11 mouse cellular contexts compared by ENCODE assay signal in genomic region chr11:55069023-55069422, GRCm38 (mm10). TPM values are rescaled to one million over a fixed set of nuclear protein-coding genes. Genes with fewer than 3 reads are reported as not detected.
A peak's percentile ranks its signal among the peaks of the same experiment; 100 is the strongest.
DNase-seq lines count a peak whose midpoint lies in the region; ATAC-seq and TF ChIP-seq lines count a peak whose summit lies in the region.
"Had no signal": no experiment of that assay in that cellular context is flagged by ENCODE, and none has a peak within 500 bp of the region (broad histone marks: within the 10 kb centered on the region; RNA-seq: fewer than 3 reads in every experiment).

No protein-coding gene starts in this region.

- no peak overlapping the region for H3K4me3 ChIP-seq in gastrocnemius, adult 2 months
- no peak overlapping the region for H3K4me3 ChIP-seq in midbrain, embryonic 14.5 days (replicated peaks; ENCODE audit: low read depth, low read length)
- no peak overlapping the region for H3K4me3 ChIP-seq in midbrain, embryonic 11.5 days (ENCODE audit: low read depth, low read length)
- H3K4me3 ChIP-seq in heart, embryonic 11.5 days (ENCODE audit: low read depth, low read length), result no peak overlapping the region
- H3K4me3 ChIP-seq in neural tube, embryonic 15.5 days (replicated peaks), result no peak overlapping the region

- peak overlapping the region; percentile 65; the same call in 1 of the 2 replicates for H3K27ac ChIP-seq in gastrocnemius, adult 2 months
- H3K27ac ChIP-seq in midbrain, embryonic 14.5 days (replicated peaks; ENCODE audit: low read depth, low read length), result no peak overlapping the region
- no peak overlapping the region for H3K27ac ChIP-seq in midbrain, embryonic 11.5 days (ENCODE audit: low read depth, low read length)
- H3K27ac ChIP-seq in heart, embryonic 11.5 days (ENCODE audit: low read depth, low read length), result peak overlapping the region; percentile 50; the same call in 1 of the 2 replicates
- H3K27ac ChIP-seq in neural tube, embryonic 15.5 days (replicated peaks), result no peak overlapping the region

- TF ChIP-seq CTCF in gastrocnemius, adult 2 months (IDR thresholded peaks at IDR 0.05), result no peak

- H3K4me1 ChIP-seq in midbrain, embryonic 14.5 days (ENCODE audit: control insufficient read depth, insufficient read depth, low read length), result no peaks in the 10 kb centered on the region
- H3K4me1 ChIP-seq in midbrain, embryonic 11.5 days (ENCODE audit: control insufficient read depth, insufficient read depth, low read length), result no peaks in the 10 kb centered on the region
- H3K4me1 ChIP-seq in heart, embryonic 11.5 days (ENCODE audit: control insufficient read depth, insufficient read depth, low read length), result peaks cover 13% of the 10 kb centered on the region
- no peaks in the 10 kb centered on the region for H3K4me1 ChIP-seq in neural tube, embryonic 15.5 days

- H3K27me3 ChIP-seq in midbrain, embryonic 14.5 days (ENCODE audit: control insufficient read depth, insufficient read depth, low read length), result no peaks in the 10 kb centered on the region
- H3K27me3 ChIP-seq in midbrain, embryonic 11.5 days (ENCODE audit: control insufficient read depth, insufficient read depth, low read length), result no peaks in the 10 kb centered on the region
- H3K27me3 ChIP-seq in heart, embryonic 11.5 days (ENCODE audit: control insufficient read depth, insufficient read depth, low read length), result no peaks in the 10 kb centered on the region
- no peaks in the 10 kb centered on the region for H3K27me3 ChIP-seq in neural tube, embryonic 15.5 days (replicated peaks)

- H3K4me2 ChIP-seq in midbrain, embryonic 14.5 days (ENCODE audit: low read length), result no peak overlapping the region
- H3K4me2 ChIP-seq in midbrain, embryonic 11.5 days, result no peak overlapping the region
- no peak overlapping the region for H3K4me2 ChIP-seq in heart, embryonic 11.5 days
- H3K4me2 ChIP-seq in neural tube, embryonic 15.5 days, result no peak overlapping the region
- H3K4me2 ChIP-seq: liver, embryonic 11.5 days had no signal

- WGBS in midbrain, embryonic 14.5 days, result 34% methylated on average over 2 of the region's 2 CpGs
- WGBS in midbrain, embryonic 11.5 days, result 56% methylated on average over 2 of the region's 2 CpGs
- 43% methylated on average over 2 of the region's 2 CpGs for WGBS in heart, embryonic 11.5 days (ENCODE audit: insufficient replicate concordance)
- 60% methylated on average over 2 of the region's 2 CpGs for WGBS in neural tube, embryonic 15.5 days

- H3K36me3 ChIP-seq in midbrain, embryonic 14.5 days (ENCODE audit: control insufficient read depth, insufficient read depth, low read length), result no peaks in the 10 kb centered on the region
- H3K36me3 ChIP-seq in midbrain, embryonic 11.5 days (ENCODE audit: control insufficient read depth, insufficient read depth, low read length), result no peaks in the 10 kb centered on the region
- H3K36me3 ChIP-seq in heart, embryonic 11.5 days (ENCODE audit: control insufficient read depth, insufficient read depth, low read length), result no peaks in the 10 kb centered on the region
- no peaks in the 10 kb centered on the region for H3K36me3 ChIP-seq in neural tube, embryonic 15.5 days

- no peaks in the 10 kb centered on the region for H3K9me3 ChIP-seq in midbrain, embryonic 14.5 days (ENCODE audit: control insufficient read depth, low read length)
- no peaks in the 10 kb centered on the region for H3K9me3 ChIP-seq in midbrain, embryonic 11.5 days (ENCODE audit: control insufficient read depth, low read length)
- H3K9me3 ChIP-seq in heart, embryonic 11.5 days (replicated peaks; ENCODE audit: control insufficient read depth, low read length), result no peaks in the 10 kb centered on the region
- H3K9me3 ChIP-seq in neural tube, embryonic 15.5 days (replicated peaks), result no peaks in the 10 kb centered on the region

- DNase-seq in gastrocnemius, adult 2 months, result no peak
- no peak for DNase-seq in gastrocnemius, postnatal 36 days
- DNase-seq in midbrain, embryonic 14.5 days, result peak; percentile 60
- DNase-seq in midbrain, embryonic 11.5 days (ENCODE audit: low spot score, missing footprints), result no peak
- DNase-seq in thymus, postnatal 25 days, result peak; percentile 34
- DNase-seq in left cerebral cortex, adult 18-20 months (ENCODE audit: low spot score in 2 of 2), result no peak
- DNase-seq: B cell, adult 2 months had no signal

- no peak overlapping the region for H3K9ac ChIP-seq in midbrain, embryonic 14.5 days (replicated peaks; ENCODE audit: low read length)
- H3K9ac ChIP-seq in midbrain, embryonic 11.5 days (ENCODE audit: low read length), result no peak overlapping the region
- H3K9ac ChIP-seq in heart, embryonic 11.5 days (ENCODE audit: low read depth, low read length), result no peak overlapping the region
- H3K9ac ChIP-seq in neural tube, embryonic 15.5 days (replicated peaks), result no peak overlapping the region

- intact Hi-C loops in gastrocnemius, adult 2 months (cut with DNase I), result no loop called here
- intact Hi-C loops in gastrocnemius, postnatal 36 days (cut with DNase I), result no loop called here

- ATAC-seq in midbrain, embryonic 14.5 days (ENCODE audit: low FRiP score, low TSS enrichment), result no peak
- ATAC-seq in midbrain, embryonic 11.5 days (ENCODE audit: low FRiP score), result no peak
- ATAC-seq in heart, embryonic 11.5 days (replicated peaks; ENCODE audit: insufficient number of reproducible peaks, low FRiP score, low TSS enrichment), result no peak
- no peak for ATAC-seq in neural tube, embryonic 15.5 days (ENCODE audit: low FRiP score)
- ATAC-seq: inflammation-experienced regulatory T-cells, adult 6 months had no signal

RNA-seq across cellular contexts. Expression of gene Ccdc69, which starts 8.9 kb away (rescaled TPM):
- 1 to 10 TPM; 3.6 to 3.9 TPM for total RNA-seq in gastrocnemius, adult 2 months (2021)
- 1 to 10 TPM; 3.5 to 4.9 TPM for total RNA-seq in gastrocnemius, postnatal 36 days (2021)
- polyA plus RNA-seq in midbrain, embryonic 14.5 days (2014; fragmentation: Nextera tagmentation; extraction: Ambion mirVana), result 0.14 and 0.26 TPM in 2 replicates
- polyA plus RNA-seq in midbrain, embryonic 11.5 days (2014; fragmentation: Nextera tagmentation; extraction: Ambion mirVana), result 0.37 and 0.41 TPM in 2 replicates
- 16.5 and 17.1 TPM in 2 replicates for polyA plus RNA-seq in heart, embryonic 11.5 days (2014; fragmentation: Nextera tagmentation; extraction: Ambion mirVana)
- under 1 TPM; 0.47 to 0.77 TPM for total RNA-seq in left cerebral cortex, adult 18-20 months (2021)
- polyA plus RNA-seq in neural tube, embryonic 15.5 days (2015; fragmentation: Nextera tagmentation; extraction: Ambion mirVana), result 0.56 and 2.7 TPM in 2 replicates

RNA-seq across cellular contexts. Expression of gene Gm2a, which starts 28.9 kb away (rescaled TPM):
- 1 to 10 TPM; 6.5 to 6.7 TPM for total RNA-seq in gastrocnemius, adult 2 months (2021)
- 1 to 10 TPM; 7.0 to 7.2 TPM for total RNA-seq in gastrocnemius, postnatal 36 days (2021)
- 23.4 and 23.6 TPM in 2 replicates for polyA plus RNA-seq in midbrain, embryonic 14.5 days (2014; fragmentation: Nextera tagmentation; extraction: Ambion mirVana)
- polyA plus RNA-seq in midbrain, embryonic 11.5 days (2014; fragmentation: Nextera tagmentation; extraction: Ambion mirVana), result 14.0 and 15.0 TPM in 2 replicates
- polyA plus RNA-seq in heart, embryonic 11.5 days (2014; fragmentation: Nextera tagmentation; extraction: Ambion mirVana), result 50.0 and 51.9 TPM in 2 replicates
- total RNA-seq in left cerebral cortex, adult 18-20 months (2021), result 10 to 100 TPM; 29.1 to 30.7 TPM
- polyA plus RNA-seq in neural tube, embryonic 15.5 days (2015; fragmentation: Nextera tagmentation; extraction: Ambion mirVana), result 33.1 and 37.1 TPM in 2 replicates

RNA-seq across cellular contexts. Expression of gene Anxa6, which starts 35.8 kb away (rescaled TPM):
- total RNA-seq in gastrocnemius, adult 2 months (2021), result 100 to 1,000 TPM; 166 to 187 TPM
- 100 to 1,000 TPM; 168 to 176 TPM for total RNA-seq in gastrocnemius, postnatal 36 days (2021)
- 14.3 and 38.3 TPM in 2 replicates for polyA plus RNA-seq in midbrain, embryonic 14.5 days (2014; fragmentation: Nextera tagmentation; extraction: Ambion mirVana)
- polyA plus RNA-seq in midbrain, embryonic 11.5 days (2014; fragmentation: Nextera tagmentation; extraction: Ambion mirVana), result 71.2 and 77.6 TPM in 2 replicates
- polyA plus RNA-seq in heart, embryonic 11.5 days (2014; fragmentation: Nextera tagmentation; extraction: Ambion mirVana), result 300 and 370 TPM in 2 replicates
- 10 to 100 TPM; 86.6 to 97.2 TPM for total RNA-seq in left cerebral cortex, adult 18-20 months (2021)
- 98.4 and 142 TPM in 2 replicates for polyA plus RNA-seq in neural tube, embryonic 15.5 days (2015; fragmentation: Nextera tagmentation; extraction: Ambion mirVana)

Comparison
In these comparisons a context has a peak if more than half of its experiments do, and no peak if none do; other contexts are left out.
1. DNase-seq: peak in midbrain, embryonic 14.5 days (single experiment) and thymus, postnatal 25 days (single experiment); none in gastrocnemius, adult 2 months (single experiment), gastrocnemius, postnatal 36 days (0 of 2), midbrain, embryonic 11.5 days (single experiment) and left cerebral cortex, adult 18-20 months (0 of 2).
2. H3K27ac ChIP-seq: peak in gastrocnemius, adult 2 months (single experiment) and heart, embryonic 11.5 days (single experiment); none in midbrain, embryonic 14.5 days (single experiment), midbrain, embryonic 11.5 days (single experiment) and neural tube, embryonic 15.5 days (single experiment).